Mouse (Mus musculus) intestine, postnatal 0 days (tissue): ENCODE results near the gene Mef2c. TPM values are rescaled to one million over a fixed set of nuclear protein-coding genes. Genes with fewer than 3 reads are reported as not detected.

Experiments used
- ATAC-seq: fragments of 200-750 bp; cut with Nextera tagmentation; 2 replicates; pipeline ENCODE4 v1.8.0; 2017; ENCODE audit warnings: mild to moderate bottlenecking, moderate TSS enrichment, moderate library complexity
- H3K27ac ChIP-seq: fragments of 300-500 bp; sonication (generic); 2 replicates; pipeline ENCODE4 v1.5.1; 2014; ENCODE audit warnings: mild to moderate bottlenecking, low read depth, low read length, moderate library complexity
- H3K27me3 ChIP-seq: fragments of 300-500 bp; sonication (generic); replicated peaks from 2 replicates; pipeline ENCODE4 v1.6.1; 2014; ENCODE audit warnings: low read length, mixed read lengths; ENCODE audit not compliant: control insufficient read depth, insufficient read depth
- H3K36me3 ChIP-seq: fragments of 300-500 bp; sonication (generic); 2 replicates; pipeline ENCODE4 v1.6.1; 2014; ENCODE audit warnings: mild to moderate bottlenecking, moderate library complexity; ENCODE audit not compliant: control insufficient read depth, insufficient read depth
- H3K4me1 ChIP-seq: fragments of 300-500 bp; sonication (generic); replicated peaks from 2 replicates; pipeline ENCODE4 v1.6.1; 2014; ENCODE audit warnings: antibody characterized with exemption, low read length, mixed read lengths; ENCODE audit not compliant: control insufficient read depth, insufficient read depth
- H3K4me2 ChIP-seq: fragments of 300-500 bp; sonication (generic); replicated peaks from 2 replicates; pipeline ENCODE4 v1.6.1; 2014; ENCODE audit warnings: low read depth, mild to moderate bottlenecking, moderate library complexity
- H3K4me3 ChIP-seq: fragments of 300-500 bp; sonication (generic); 2 replicates; pipeline ENCODE4 v1.5.1; 2014; ENCODE audit warnings: low read depth, low read length
- H3K9ac ChIP-seq: fragments of 300-500 bp; sonication (generic); 2 replicates; pipeline ENCODE4 v1.6.1; 2014; ENCODE audit warnings: mild to moderate bottlenecking, low read depth, low read length
- H3K9me3 ChIP-seq: fragments of 300-500 bp; sonication (generic); 2 replicates; pipeline ENCODE4 v1.6.1; 2016; ENCODE audit warnings: mixed run types; ENCODE audit not compliant: control insufficient read depth
- CTCF ChIP-seq: sonication (generic); IDR thresholded peaks from 2 replicates; pipeline ENCODE4 v1.5.1; 2016; ENCODE audit warnings: low read depth, mild to moderate bottlenecking, control low read depth, antibody characterized with exemption, moderate library complexity
- WGBS: fragments of 180-500 bp; shearing (Covaris S2); extraction: QIAGEN DNeasy Blood & Tissue Kit; methylation state at CpG from one replicate; pipeline ENCODE4 v1.1.7; 2014; 5-methylcytosine and 5-hydroxymethylcytosine counted together
- polyA plus RNA-seq: library from polyadenylated mRNA; unstranded; fragments of >200 nt; fragmentation: Nextera tagmentation; extraction: Ambion mirVana; gene quantifications from 2 replicates; pipeline ENCODE4 v1.2.1, GENCODE M21; 2015

The Mef2c gene
- polyA plus RNA-seq, 1 experiment from 2014 or later: 19.2 TPM

DNA sequence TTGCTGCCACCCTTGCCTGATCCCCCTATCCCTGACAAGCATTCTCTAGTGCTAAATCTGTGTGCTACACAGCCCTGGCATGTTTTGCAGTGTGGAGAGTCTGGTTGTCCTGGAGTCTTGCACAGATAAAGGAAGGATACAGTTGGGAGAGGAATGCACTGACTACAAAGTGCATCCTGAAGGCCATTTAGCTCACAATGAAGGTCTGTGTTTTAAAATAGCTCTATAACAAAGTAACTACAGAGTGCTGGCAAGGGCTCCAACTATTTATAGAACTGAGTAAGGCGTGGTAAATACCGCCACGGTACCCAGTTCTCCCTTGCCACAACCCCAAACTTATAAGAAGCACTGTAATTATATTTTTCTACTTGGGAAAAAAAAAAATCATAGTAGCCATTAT lies 61.9 kb downstream of the Mef2c start:
- ATAC-seq: no peak
- WGBS: 35% methylated on average over 3 of the region's 3 CpGs
- Histone ChIP-seq H3K4me1 (no peaks in the 10 kb centered on the region), H3K9me3 (no peaks in the 10 kb centered on the region), H3K36me3 (no peaks in the 10 kb centered on the region), H3K4me2 (no peak overlapping the region), H3K27ac (no peak overlapping the region), H3K4me3 (no peak overlapping the region), H3K9ac (no peak overlapping the region), H3K27me3 (no peaks in the 10 kb centered on the region)
- TF ChIP-seq CTCF: no peak

DNA sequence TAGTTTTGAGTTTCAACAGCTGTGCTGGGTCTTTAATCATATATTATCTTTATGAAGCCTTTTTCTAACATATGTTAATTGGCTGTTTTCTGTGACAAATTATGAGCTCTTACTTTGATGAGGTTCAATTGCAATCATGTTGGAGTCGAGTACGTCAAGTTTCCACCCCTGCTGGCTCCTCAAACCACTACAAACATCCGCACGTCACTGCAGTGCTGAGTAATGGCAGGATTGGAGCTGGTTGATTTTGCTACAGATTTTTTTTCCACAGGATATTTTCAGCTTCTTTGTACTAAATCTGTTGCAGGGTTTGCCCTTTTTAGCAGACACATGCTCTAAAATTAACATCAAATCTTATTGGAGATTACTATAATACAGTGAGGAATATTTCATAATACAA lies 62.3 kb downstream of the Mef2c start:
- no peak for TF ChIP-seq CTCF
- no peak overlapping the region for H3K27ac ChIP-seq

GRCm38 (mm10) chr13:83566834-83567534 lies 63.1 kb downstream of the Mef2c start:
- 0 out of 2 replicates have a peak, but pooled peaks have one; percentile 10 for TF ChIP-seq CTCF
- no peaks in the 10 kb centered on the region for H3K9me3 ChIP-seq
- H3K4me3 ChIP-seq: no peak overlapping the region
- no peak overlapping the region for H3K27ac ChIP-seq
- ATAC-seq: no peak
- WGBS: 60% methylated on average over 8 of the region's 8 CpGs
- no peaks in the 10 kb centered on the region for H3K27me3 ChIP-seq
- H3K4me1 ChIP-seq: no peaks in the 10 kb centered on the region
- no peaks in the 10 kb centered on the region for H3K36me3 ChIP-seq
- H3K4me2 ChIP-seq: no peak overlapping the region
- no peak overlapping the region for H3K9ac ChIP-seq

More for the DNA sequence above, 62.3 kb downstream of the Mef2c start:
- H3K27me3 ChIP-seq: no peaks in the 10 kb centered on the region
- ATAC-seq: no peak
- WGBS: 50% methylated on average over 4 of the region's 4 CpGs
- no peaks in the 10 kb centered on the region for H3K9me3 ChIP-seq
- H3K36me3 ChIP-seq: no peaks in the 10 kb centered on the region
- no peaks in the 10 kb centered on the region for H3K4me1 ChIP-seq
- H3K9ac ChIP-seq: no peak overlapping the region
- H3K4me2 ChIP-seq: no peak overlapping the region
- no peak overlapping the region for H3K4me3 ChIP-seq

- no peak overlapping the region for H3K4me3 ChIP-seq
- H3K27ac ChIP-seq: no peak overlapping the region
- no peaks in the 10 kb centered on the region for H3K4me1 ChIP-seq
- no peaks in the 10 kb centered on the region for H3K9me3 ChIP-seq
- no peaks in the 10 kb centered on the region for H3K36me3 ChIP-seq
- no peak for TF ChIP-seq CTCF
- H3K9ac ChIP-seq: no peak overlapping the region
- H3K4me2 ChIP-seq: no peak overlapping the region
- ATAC-seq: no peak
- 80% methylated on average over 3 of the region's 3 CpGs for WGBS
- H3K27me3 ChIP-seq: no peaks in the 10 kb centered on the region
Measured at GRCm38 (mm10) chr13:83567681-83568080, 63.8 kb downstream of the Mef2c start.

DNA sequence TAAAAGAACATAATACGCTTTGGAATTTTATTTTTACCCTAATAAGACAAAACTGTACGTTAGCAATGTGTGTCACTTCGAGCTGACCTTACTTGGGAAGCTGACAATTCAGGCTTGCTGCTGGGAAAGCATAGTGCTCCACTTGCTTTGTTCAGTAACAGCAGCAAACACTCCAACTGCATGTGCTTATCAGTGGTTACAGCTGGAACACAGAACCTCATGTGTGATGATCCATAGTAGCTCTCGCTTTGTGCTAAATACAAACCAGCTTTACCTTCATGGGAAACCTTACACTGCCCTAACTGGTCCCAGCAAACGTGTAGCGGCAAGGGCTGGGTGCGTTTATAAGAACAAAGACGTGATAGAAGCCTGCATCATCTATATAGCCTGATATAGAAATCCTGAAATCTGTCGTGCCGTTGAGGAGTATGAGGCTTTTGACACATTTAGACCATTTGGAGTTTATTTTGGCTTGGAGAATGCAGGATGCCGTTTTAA lies 65.0 kb downstream of the Mef2c start:
- Histone ChIP-seq H3K4me1 (no peaks in the 10 kb centered on the region), H3K9me3 (no peaks in the 10 kb centered on the region), H3K36me3 (no peaks in the 10 kb centered on the region), H3K27me3 (no peaks in the 10 kb centered on the region), H3K9ac (no peak overlapping the region), H3K4me2 (no peak overlapping the region), H3K27ac (no peak overlapping the region), H3K4me3 (no peak overlapping the region)
- ATAC-seq: no peak
- WGBS: 73% methylated on average over 11 of the region's 11 CpGs
- no peak for TF ChIP-seq CTCF

DNA sequence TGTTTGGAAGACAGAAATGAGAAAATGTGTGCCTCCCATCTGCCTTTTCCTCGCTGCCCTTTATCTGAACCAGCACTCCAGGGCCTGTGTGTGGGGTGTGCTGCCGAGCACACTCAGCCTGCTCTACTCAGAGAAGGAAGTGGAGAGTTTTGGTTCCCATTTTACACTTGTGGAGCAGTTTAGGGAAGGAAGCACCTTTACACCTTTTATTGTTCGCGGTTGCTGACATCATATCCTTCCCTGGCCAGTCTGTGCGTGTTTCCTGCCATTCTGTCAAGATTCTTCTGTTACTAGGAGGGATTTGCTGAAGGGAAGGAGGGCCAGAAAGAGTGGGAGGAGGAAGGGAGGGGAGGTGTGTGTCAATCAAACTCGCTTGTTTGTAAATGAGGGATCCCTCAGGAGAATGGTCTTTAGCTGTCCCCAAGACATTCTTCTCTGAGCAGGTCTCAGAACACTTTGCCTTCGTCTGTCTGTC lies 68.2 kb downstream of the Mef2c start:
- Histone ChIP-seq H3K9ac (no peak overlapping the region), H3K27ac (no peak overlapping the region; the same call in 1 of the 2 replicates), H3K4me1 (no peaks in the 10 kb centered on the region), H3K4me2 (no peak overlapping the region; the same call in 1 of the 2 replicates), H3K4me3 (no peak overlapping the region), H3K27me3 (no peaks in the 10 kb centered on the region), H3K9me3 (no peaks in the 10 kb centered on the region), H3K36me3 (no peaks in the 10 kb centered on the region)
- TF ChIP-seq CTCF: no peak
- 42% methylated on average over 7 of the region's 7 CpGs for WGBS
- ATAC-seq: no peak
